Mouse (Mus musculus) urinary bladder, postnatal 36 days (tissue): ENCODE measurements at regions not wholly inside any gene's neighbourhood (a gene's known extent, or its start where the extent isn't known, plus 50 kb on each side); places are given as distances from the start of the nearest gene placed in this dataset.

ENCODE experiments used
- DNase-seq, 2 experiments: peaks; one replicate each; pipeline ENCODE4 v3.0.0; 2022; ENCODE audit warnings: low spot score in 2 of 2, mixed read lengths in 1 of 2

DNA sequence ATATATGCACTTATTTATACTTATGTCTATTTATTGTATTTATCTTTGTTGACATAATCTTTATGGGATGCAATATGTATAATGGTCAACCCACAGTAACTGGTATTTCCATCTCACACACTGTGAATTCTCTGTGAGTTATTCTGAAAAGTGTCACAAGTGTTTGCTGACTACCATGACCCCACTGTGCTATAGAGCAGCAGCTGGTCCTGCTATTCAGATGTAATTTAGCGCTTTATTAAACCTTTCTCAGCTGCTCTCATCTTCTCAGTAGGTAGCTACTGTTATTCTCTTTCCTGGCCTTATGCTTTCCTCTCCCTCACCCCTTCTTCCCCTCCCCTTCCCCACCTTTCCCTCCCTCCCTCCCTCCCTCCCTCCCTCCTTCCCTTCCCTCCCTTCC is 296.0 kb upstream of the Dusp10 start:
- DNase-seq = no peak

GRCm38 (mm10) chr1:183749126-183749525 is 264.0 kb upstream of the Dusp10 start:
- DNase-seq = no peak

DNA sequence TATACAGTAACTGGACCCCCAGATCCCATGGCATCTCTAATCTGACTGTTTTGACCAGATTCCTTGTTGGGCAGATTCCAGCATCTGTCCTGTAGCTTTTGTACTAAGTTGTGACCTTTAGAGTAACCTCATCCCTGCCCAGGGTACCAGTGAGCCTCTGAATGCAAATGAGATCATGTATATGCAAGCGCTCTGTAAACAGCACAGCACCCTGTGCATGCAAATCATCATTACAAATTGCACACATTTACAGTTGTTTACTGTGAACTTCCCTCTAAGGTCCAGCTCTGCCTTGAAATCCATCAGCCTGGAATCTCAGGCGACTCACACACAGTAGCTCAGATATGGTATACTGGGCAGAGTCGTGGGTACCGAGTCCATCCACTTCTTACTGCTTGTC is 258.6 kb upstream of the Dusp10 start:
- no peak for DNase-seq

DNA sequence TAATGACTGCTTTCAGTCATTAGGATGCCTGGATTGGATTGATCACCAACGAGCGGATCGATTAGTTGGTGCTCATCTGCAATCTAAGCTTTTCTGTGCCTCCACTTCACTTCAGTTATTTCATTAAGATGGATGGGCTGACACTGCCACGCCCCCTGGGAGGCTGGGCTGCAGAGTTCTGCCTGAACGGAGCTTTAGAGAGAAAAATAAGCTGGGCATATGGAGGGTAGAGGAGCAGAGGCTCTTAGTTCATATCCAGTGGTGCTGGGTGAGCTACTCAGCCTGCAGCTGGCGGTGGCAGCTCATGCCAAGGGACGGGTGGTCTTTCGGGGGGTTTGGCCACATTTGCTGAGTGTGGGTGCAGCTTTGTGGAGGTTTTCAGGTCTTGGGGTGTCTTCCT is 256.4 kb upstream of the Dusp10 start:
- no peak for DNase-seq

DNA sequence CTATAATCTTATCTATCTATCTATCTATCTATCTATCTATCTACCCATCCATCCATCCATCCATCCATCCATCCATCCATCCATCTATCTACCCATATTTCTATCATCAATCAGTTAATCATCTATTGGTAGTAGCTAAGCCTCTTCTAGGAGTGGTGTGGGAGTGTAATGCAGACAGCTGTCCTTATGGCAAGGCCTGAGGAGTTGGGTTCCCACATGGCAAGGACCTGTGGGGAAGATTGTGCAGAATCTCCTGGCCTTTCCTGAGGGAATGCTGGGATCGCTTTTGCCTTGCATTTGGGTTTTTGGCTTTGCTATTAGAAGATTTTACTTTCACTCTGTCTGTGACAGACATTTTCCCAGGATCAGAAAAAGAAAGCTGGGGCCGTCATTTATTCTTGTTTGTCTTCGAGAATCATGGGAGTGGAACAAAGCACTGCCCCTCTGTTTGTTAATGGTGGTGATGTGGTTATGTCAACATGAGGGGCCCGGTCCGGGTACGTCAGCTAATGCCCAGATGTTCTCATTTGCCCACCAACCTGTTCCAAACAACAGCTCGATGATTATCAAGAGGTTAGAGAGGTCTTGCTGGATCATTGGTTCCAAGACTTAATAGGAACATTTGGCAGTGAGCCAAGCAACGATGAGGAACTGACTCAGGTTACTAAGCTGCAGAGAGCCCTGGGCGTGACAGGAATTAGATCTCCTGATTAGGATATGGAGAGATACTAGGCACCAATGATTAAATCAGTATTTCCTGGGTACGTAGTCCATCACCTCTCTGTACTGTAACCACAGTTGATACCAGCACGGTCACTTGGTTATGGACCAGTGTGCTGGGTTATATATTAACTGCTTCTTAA is 249.0 kb upstream of the Dusp10 start:
- DNase-seq = peak; percentile 13 to 14

DNA sequence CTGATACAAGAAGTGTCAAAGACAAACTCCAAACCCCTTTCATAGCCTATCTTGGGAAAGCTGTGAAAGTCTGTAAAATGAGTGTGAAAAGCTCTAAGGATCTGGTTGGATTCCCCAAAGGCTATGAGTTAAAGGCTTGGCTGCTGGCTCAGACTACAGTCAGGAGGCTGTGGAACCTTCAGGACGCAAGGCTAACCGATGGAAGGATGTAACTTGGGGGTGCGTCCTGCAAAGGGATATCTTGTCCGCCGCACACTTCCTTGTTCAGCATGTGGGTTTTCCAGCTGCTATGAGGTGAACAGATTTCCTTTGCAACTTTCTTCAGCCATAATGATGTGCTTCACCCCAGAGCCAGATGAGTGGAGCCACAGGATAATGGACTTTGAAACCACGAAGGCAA is 240.3 kb upstream of the Dusp10 start:
- no peak for DNase-seq

DNA sequence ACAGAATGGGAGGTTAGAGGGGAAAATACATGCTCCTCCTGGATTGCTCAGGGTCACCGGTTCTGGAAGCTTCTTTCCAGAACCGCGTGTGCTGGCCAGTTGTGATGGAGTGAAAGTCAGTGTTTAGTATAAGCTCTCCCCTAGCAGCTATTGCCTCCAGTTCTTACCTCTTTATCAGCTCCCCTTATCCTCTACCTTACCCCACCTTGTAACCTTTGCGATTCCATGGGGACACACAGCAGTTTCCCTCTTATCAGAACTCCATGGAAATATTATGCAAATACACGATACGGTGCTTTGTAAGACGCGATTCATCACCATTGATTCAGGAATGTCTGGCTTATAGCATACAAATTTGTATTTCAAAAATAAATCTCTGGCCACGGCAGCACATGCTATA is 232.9 kb upstream of the Dusp10 start:
- DNase-seq = no peak

DNA sequence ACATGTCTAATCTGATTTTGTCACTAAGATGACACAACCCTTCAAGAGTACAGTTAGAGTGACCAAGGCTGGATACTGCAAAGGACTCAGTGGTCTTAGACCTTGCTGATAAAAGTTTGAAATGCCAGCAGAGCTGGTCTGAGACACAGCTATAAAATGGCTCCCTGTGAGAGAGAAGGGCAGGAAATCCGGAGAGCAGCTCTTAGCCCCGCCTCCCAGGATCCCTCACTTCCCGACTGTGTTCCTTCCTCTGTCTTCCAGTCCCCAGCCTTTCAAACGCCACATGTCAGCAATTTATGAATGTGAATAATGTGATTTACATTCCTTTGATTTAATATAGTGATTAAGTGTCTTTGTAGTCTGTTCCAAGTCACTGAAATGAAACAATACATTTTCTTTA is 232.3 kb upstream of the Dusp10 start:
- no peak for DNase-seq

DNA sequence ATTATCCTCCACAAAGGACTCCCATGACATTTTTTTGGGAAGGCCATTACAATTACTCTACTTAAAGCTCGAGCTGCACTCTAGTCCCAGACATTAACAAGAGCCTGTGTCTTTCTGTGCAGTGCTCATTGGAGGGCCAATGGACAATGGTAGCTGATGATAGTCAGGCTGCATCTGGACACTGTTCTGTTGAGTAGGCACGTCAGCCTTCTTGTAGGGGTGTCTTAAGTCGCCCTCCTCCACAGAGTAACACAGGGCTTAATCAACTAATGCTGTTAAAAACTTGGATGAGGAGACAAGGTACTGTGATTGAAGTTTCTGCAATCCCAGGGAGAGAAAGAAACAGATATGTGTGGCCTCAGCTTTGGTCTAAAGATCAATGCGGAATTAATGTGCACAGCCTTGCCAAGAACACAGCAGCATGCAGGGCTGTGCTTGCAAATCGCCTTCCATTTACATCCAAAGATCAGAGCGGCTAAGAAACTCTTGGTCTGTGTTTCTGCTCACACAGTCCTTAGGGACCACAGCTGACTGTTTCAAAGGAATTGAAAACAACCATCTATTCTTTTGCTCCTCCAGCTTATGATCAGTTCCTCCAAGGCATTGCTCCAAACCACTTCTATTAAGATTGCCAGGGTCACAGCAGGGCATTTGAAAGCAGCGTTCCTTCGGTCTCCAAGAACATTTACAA is 229.5 kb upstream of the Dusp10 start:
- no peak for DNase-seq

- no peak for DNase-seq
Observed at GRCm38 (mm10) chr1:183792230-183792813, 220.8 kb upstream of the Dusp10 start.

DNA sequence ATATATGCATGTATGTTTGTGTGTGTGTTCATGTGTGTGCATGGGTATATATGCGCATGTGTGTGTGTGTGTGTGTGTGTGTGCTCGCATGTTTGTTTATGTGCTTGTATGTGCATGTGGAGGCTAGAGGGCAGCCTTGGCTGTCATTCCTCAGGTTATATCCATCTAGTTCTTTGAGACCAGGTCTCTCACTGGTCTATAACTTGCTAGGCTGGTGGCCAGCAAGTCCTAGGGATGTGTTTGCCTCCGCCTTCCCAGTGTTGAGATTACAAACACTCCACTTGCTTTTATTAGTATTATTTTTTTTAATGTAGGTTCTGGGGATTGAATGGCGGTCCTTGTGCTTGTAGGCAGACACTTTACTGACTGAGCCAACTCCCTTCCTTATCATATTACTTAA is 219.8 kb upstream of the Dusp10 start:
- no peak for DNase-seq

- no peak for DNase-seq
Observed at GRCm38 (mm10) chr1:183793913-183794445, 219.1 kb upstream of the Dusp10 start.

- no peak for DNase-seq
Observed at GRCm38 (mm10) chr1:183802351-183802750, 210.8 kb upstream of the Dusp10 start.

- no peak for DNase-seq
Observed at GRCm38 (mm10) chr1:183803357-183803756, 209.7 kb upstream of the Dusp10 start.

- DNase-seq = no peak
Observed at GRCm38 (mm10) chr1:183803826-183804225, 209.3 kb upstream of the Dusp10 start.

DNA sequence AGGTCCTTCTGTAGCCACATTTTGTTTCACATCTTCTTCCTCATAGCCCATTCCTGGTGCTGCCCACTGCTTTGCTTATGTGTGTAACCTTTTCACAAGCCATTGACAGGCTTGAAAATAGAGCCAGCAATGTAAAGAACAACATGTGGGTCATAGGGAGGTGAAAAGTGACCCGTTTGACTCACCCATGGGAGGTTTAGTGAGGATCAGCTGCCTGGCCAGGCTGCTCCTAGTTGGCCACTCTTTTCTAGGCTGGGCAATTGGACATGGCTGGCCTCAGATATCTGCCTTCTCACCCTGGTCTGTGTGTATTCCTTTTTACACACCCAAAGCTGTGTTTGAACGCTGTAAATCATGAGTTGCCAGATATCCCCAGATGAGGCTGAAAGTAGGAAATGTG is 208.8 kb upstream of the Dusp10 start:
- DNase-seq = no peak

- no peak for DNase-seq
Observed at GRCm38 (mm10) chr1:183806864-183807730, 206.0 kb upstream of the Dusp10 start.

DNA sequence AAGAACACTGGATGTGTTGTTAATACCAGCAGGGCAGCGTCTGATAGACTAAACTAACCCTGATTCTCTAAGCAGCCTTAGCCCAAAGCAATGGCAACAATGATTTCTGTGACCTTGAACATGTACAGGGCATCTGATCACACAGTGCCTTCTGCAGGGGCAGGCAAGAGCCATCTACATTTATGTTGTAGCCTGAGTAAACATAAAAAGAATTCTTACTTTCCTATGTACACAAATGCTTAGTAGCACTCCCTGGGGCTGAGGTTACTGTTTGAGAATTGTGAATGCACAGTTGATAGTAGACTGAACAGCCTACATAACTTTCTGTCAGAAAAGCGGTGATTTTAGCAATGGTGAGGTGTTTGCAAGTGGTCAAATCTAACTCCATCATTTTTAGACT is 204.9 kb upstream of the Dusp10 start:
- DNase-seq = no peak

DNA sequence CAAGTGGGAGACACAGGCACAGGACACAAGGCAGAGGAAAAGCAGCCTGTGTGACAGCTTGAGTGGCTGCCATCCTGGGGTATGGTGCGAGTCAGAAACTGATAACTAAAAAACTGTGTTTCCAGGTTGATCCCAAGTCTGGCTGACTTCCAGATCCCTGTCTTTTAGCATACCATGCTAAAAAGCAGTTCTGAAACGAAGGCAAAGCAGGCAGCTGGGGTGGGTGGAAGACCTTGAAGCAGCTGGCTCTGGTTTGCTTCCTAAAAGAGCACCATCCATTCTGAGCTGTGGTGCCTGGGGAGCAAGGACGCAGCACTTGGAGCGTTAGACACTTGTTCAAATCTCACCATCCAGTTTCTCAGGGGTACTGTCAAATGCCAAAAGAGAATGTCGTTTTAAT is 192.5 kb upstream of the Dusp10 start:
- DNase-seq = no peak

GRCm38 (mm10) chr1:183826300-183826699 is 186.8 kb upstream of the Dusp10 start:
- DNase-seq = no peak

DNA sequence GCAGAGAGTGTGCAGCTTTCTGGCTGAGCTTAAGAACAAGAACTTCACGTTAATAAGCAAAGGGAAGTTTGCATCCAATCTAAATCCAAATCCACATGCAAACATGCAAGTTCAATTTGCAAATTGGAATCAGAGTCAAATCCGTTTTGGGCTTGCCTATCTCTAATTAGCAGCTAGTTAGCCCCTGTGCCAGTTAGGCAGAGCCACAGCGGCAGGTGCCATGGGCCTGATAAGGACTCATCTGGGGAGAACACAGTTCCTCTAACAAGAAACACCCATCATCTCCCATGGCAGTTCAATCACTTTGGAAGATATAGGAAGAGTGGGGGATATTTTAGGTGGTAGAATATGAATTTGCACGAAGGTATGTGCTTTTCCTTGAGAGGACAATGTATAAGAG is 168.0 kb upstream of the Dusp10 start:
- DNase-seq = no peak
